19 mouse cellular contexts compared by ENCODE assay signal in the genomic region with DNA sequence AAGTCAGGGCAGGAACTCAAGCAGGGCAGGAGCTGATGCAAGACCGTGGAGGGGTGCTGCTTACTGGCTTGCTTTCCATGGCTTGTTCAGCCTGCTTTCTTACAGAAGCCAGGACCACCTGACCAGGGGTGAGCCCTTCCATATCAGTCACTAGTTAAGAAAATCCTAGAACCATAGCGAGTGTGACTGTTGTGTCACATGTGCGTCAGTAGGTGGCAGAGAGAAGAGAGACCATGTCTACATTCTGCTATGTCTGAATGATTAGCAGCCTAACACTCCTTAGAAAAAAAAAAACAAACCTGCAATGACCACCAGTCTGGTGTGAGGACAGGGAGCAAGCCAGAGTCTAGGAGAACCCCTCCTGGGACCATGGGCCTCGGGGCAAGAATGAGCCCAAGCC.
DNase-seq lines count a peak whose midpoint lies in the region; ATAC-seq and TF ChIP-seq lines count a peak whose summit lies in the region.
"Had no signal": no experiment of that assay in that cellular context is flagged by ENCODE, and none has a peak within 500 bp of the region (broad histone marks: within the 10 kb centered on the region; RNA-seq: fewer than 3 reads in every experiment).

No protein-coding gene starts in this region.

- H3K4me1 ChIP-seq in heart, embryonic 14.5 days (ENCODE audit: control insufficient read depth in 2 of 2, insufficient read depth in 2 of 2, low read length in 2 of 2) = peaks cover 24 to 32% of the 10 kb centered on the region in 2 experiments
- H3K4me1 ChIP-seq in kidney, postnatal 0 days (replicated peaks; ENCODE audit: insufficient read depth, low read length) = 0 out of 2 replicates have a peak, but pooled peaks cover 4% of the 10 kb centered on the region
- no peaks in the 10 kb centered on the region for H3K4me1 ChIP-seq in lung, postnatal 0 days (ENCODE audit: insufficient read depth, low read depth, low read length)
- no peaks in the 10 kb centered on the region for H3K4me1 ChIP-seq in stomach, postnatal 0 days (replicated peaks; ENCODE audit: control insufficient read depth, insufficient read depth)
- no peaks in the 10 kb centered on the region for H3K4me1 ChIP-seq in forebrain, embryonic 11.5 days (replicated peaks; ENCODE audit: control insufficient read depth, insufficient read depth, low read length)

- TF ChIP-seq EP300 in lung, postnatal 0 days (IDR thresholded peaks at IDR 0.05) = no peak
- TF ChIP-seq EP300 in stomach, postnatal 0 days (optimal IDR thresholded peaks at IDR 0.05) = no peak

- 73% methylated on average over 4 of the region's 4 CpGs for WGBS in heart, embryonic 14.5 days
- 85% methylated on average over 4 of the region's 4 CpGs for WGBS in kidney, postnatal 0 days
- 91% methylated on average over 4 of the region's 4 CpGs for WGBS in lung, postnatal 0 days
- WGBS in stomach, postnatal 0 days = 87% methylated on average over 4 of the region's 4 CpGs
- WGBS in forebrain, embryonic 11.5 days = 87% methylated on average over 4 of the region's 4 CpGs

- H3K36me3 ChIP-seq in heart, embryonic 14.5 days (ENCODE audit: control insufficient read depth, insufficient read depth, low read length) = no peaks in the 10 kb centered on the region
- H3K36me3 ChIP-seq in kidney, postnatal 0 days (ENCODE audit: insufficient read depth, low read length) = no peaks in the 10 kb centered on the region
- H3K36me3 ChIP-seq in lung, postnatal 0 days (ENCODE audit: insufficient read depth, low read length) = no peaks in the 10 kb centered on the region
- no peaks in the 10 kb centered on the region for H3K36me3 ChIP-seq in stomach, postnatal 0 days (ENCODE audit: control insufficient read depth, insufficient read depth, low read length)
- H3K36me3 ChIP-seq in forebrain, embryonic 11.5 days (ENCODE audit: control insufficient read depth, insufficient read depth, low read length) = no peaks in the 10 kb centered on the region

- no peaks in the 10 kb centered on the region for H3K27me3 ChIP-seq in heart, embryonic 14.5 days (ENCODE audit: control insufficient read depth, insufficient read depth, low read length)
- no peaks in the 10 kb centered on the region for H3K27me3 ChIP-seq in kidney, postnatal 0 days (ENCODE audit: insufficient read depth, low read length)
- H3K27me3 ChIP-seq in lung, postnatal 0 days (replicated peaks; ENCODE audit: insufficient read depth, low read length) = no peaks in the 10 kb centered on the region
- H3K27me3 ChIP-seq in stomach, postnatal 0 days (ENCODE audit: control insufficient read depth, insufficient read depth, low read length) = no peaks in the 10 kb centered on the region
- H3K27me3 ChIP-seq in forebrain, embryonic 11.5 days (ENCODE audit: control insufficient read depth, insufficient read depth, low read length) = no peaks in the 10 kb centered on the region

- intact Hi-C loops in heart, postnatal 10 days (cut with DNase I) = loop anchor here (5.0 kb wide), 1 partner anchor 283 kb away; a partner anchor contains a TSS

- H3K9ac ChIP-seq in heart, embryonic 14.5 days (ENCODE audit: low read length) = no peak overlapping the region
- no peak overlapping the region for H3K9ac ChIP-seq in kidney, postnatal 0 days (ENCODE audit: low read depth, low read length)
- no peak overlapping the region for H3K9ac ChIP-seq in lung, postnatal 0 days (replicated peaks; ENCODE audit: low read depth)
- H3K9ac ChIP-seq in stomach, postnatal 0 days (ENCODE audit: low read length) = no peak overlapping the region
- no peak overlapping the region for H3K9ac ChIP-seq in forebrain, embryonic 11.5 days (ENCODE audit: low read length)

- DNase-seq in heart, postnatal 10 days = no peak
- no peak for DNase-seq in kidney, postnatal 0 days (ENCODE audit: low spot score)
- DNase-seq in kidney, adult 8-10 months = no peak
- DNase-seq in lung, postnatal 0 days (ENCODE audit: low spot score) = no peak
- no peak for DNase-seq in lung, postnatal 25 days (ENCODE audit: low spot score)
- no peak for DNase-seq in stomach, postnatal 0 days (ENCODE audit: low spot score)
- no peak for DNase-seq in forebrain, embryonic 11.5 days (ENCODE audit: low spot score)
- DNase-seq: adrenal gland, adult 8-10 months; cerebellum, adult 8-10 months; cerebellum, postnatal 36 days; gastrocnemius, adult 2 months; kidney, adult 18-20 months; kidney, postnatal 25 days; lung, postnatal 36 days; thymus, postnatal 25 days had no signal

- no peak for ATAC-seq in heart, embryonic 14.5 days (ENCODE audit: insufficient number of reproducible peaks, insufficient read depth, low FRiP score, low read depth)
- ATAC-seq in kidney, postnatal 0 days (replicated peaks; ENCODE audit: low FRiP score, low read depth) = no peak
- ATAC-seq in lung, postnatal 0 days = no peak
- ATAC-seq in stomach, postnatal 0 days (ENCODE audit: low FRiP score, low TSS enrichment) = no peak
- ATAC-seq in forebrain, embryonic 11.5 days (replicated peaks; ENCODE audit: low FRiP score) = no peak
- ATAC-seq: activated CD4-positive, CD25-positive, alpha-beta regulatory T cell, adult 4 months; forebrain, embryonic 14.5 days; midbrain, embryonic 16.5 days had no signal

- no peak overlapping the region for H3K4me3 ChIP-seq in heart, embryonic 14.5 days (ENCODE audit: control insufficient read depth in 1 of 2, insufficient read depth in 1 of 2, low read depth in 1 of 2, low read length in 2 of 2)
- no peak overlapping the region for H3K4me3 ChIP-seq in kidney, postnatal 0 days (replicated peaks; ENCODE audit: low read depth, low read length)
- no peak overlapping the region for H3K4me3 ChIP-seq in lung, postnatal 0 days (ENCODE audit: low read depth, low read length)
- H3K4me3 ChIP-seq in stomach, postnatal 0 days (ENCODE audit: low read depth, low read length) = no peak overlapping the region
- H3K4me3 ChIP-seq in forebrain, embryonic 11.5 days (ENCODE audit: low read depth, low read length) = no peak overlapping the region
- H3K4me3 ChIP-seq: gastrocnemius, adult 2 months had no signal

- peak; percentile 36; the same call in 1 of the 2 replicates for TF ChIP-seq CTCF in kidney, postnatal 0 days (IDR thresholded peaks at IDR 0.05; ENCODE audit: low read depth)
- peak; percentile 31; the same call in 1 of the 2 replicates for TF ChIP-seq CTCF in lung, postnatal 0 days (IDR thresholded peaks at IDR 0.05)
- TF ChIP-seq CTCF in stomach, postnatal 0 days (IDR thresholded peaks at IDR 0.05; ENCODE audit: low read depth) = peak; percentile 38

- no peaks in the 10 kb centered on the region for H3K9me3 ChIP-seq in heart, embryonic 14.5 days (ENCODE audit: control insufficient read depth, low read length)
- no peaks in the 10 kb centered on the region for H3K9me3 ChIP-seq in kidney, postnatal 0 days (replicated peaks; ENCODE audit: low read length)
- no peaks in the 10 kb centered on the region for H3K9me3 ChIP-seq in lung, postnatal 0 days (ENCODE audit: low read length)
- H3K9me3 ChIP-seq in stomach, postnatal 0 days (ENCODE audit: control insufficient read depth, low read length) = no peaks in the 10 kb centered on the region
- H3K9me3 ChIP-seq in forebrain, embryonic 11.5 days (ENCODE audit: control insufficient read depth, low read length) = no peaks in the 10 kb centered on the region

- peak overlapping the region; percentile 87 to 93; a peak in 3 of 4 replicates for H3K27ac ChIP-seq in heart, embryonic 14.5 days (replicated peaks in 1 of 2; ENCODE audit: control insufficient read depth in 1 of 2, insufficient read depth in 1 of 2, low read depth in 2 of 2, low read length in 2 of 2)
- no peak overlapping the region for H3K27ac ChIP-seq in kidney, postnatal 0 days
- H3K27ac ChIP-seq in lung, postnatal 0 days (ENCODE audit: low read length) = no peak overlapping the region
- H3K27ac ChIP-seq in stomach, postnatal 0 days (replicated peaks) = no peak overlapping the region
- no peak overlapping the region for H3K27ac ChIP-seq in forebrain, embryonic 11.5 days (ENCODE audit: low read depth, low read length)
- H3K27ac ChIP-seq: gastrocnemius, adult 2 months had no signal

- peak overlapping the region; percentile 51; the same call in 1 of the 2 replicates for H3K4me2 ChIP-seq in heart, embryonic 14.5 days (ENCODE audit: low read length)
- H3K4me2 ChIP-seq in kidney, postnatal 0 days (ENCODE audit: low read length) = no peak overlapping the region
- no peak overlapping the region for H3K4me2 ChIP-seq in lung, postnatal 0 days (replicated peaks; ENCODE audit: low read depth, low read length)
- no peak overlapping the region for H3K4me2 ChIP-seq in stomach, postnatal 0 days (replicated peaks; ENCODE audit: low read depth)
- no peak overlapping the region for H3K4me2 ChIP-seq in forebrain, embryonic 11.5 days (ENCODE audit: low read depth, low read length, severe bottlenecking)

Comparison
In these comparisons a context has a peak if more than half of its experiments do, and no peak if none do; other contexts are left out.
1. H3K27ac ChIP-seq: peak in heart, embryonic 14.5 days (2 of 2); none in kidney, postnatal 0 days (single experiment), lung, postnatal 0 days (single experiment), stomach, postnatal 0 days (single experiment) and forebrain, embryonic 11.5 days (single experiment).
2. Peak in every context shown above with its lines, with median percentiles within 50 percentile points of each other: CTCF ChIP-seq.